Mouse (Mus musculus) liver, embryonic 14.5 days (tissue): ENCODE data around the gene Teddm2. TPM values are rescaled to one million over a fixed set of nuclear protein-coding genes. Genes with fewer than 3 reads are reported as not detected.

Experiments used
- ATAC-seq: fragments of 200-750 bp; cut with Nextera tagmentation; 2 replicates; pipeline ENCODE4 v1.8.0; 2017; ENCODE audit warnings: moderate number of reproducible peaks, mild to moderate bottlenecking, moderate library complexity; ENCODE audit not compliant: insufficient read depth
- DNase-seq, 3 experiments: peaks; one replicate each; pipeline ENCODE4 v3.0.0-alpha.2; 2012 to 2013; ENCODE audit warnings: low read depth in 3 of 3, low spot score in 3 of 3
- H3K27ac ChIP-seq: fragments of 300-500 bp; sonication (generic); 2 replicates; pipeline ENCODE4 v1.5.1; 2014; ENCODE audit warnings: moderate library complexity, mild to moderate bottlenecking, control low read depth, inconsistent platforms
- H3K27me3 ChIP-seq: fragments of 300-500 bp; sonication (generic); 2 replicates; pipeline ENCODE4 v1.6.1; 2014; ENCODE audit warnings: mild to moderate bottlenecking, low read length, moderate library complexity; ENCODE audit not compliant: control insufficient read depth, insufficient read depth
- H3K36me3 ChIP-seq: fragments of 300-500 bp; sonication (generic); replicated peaks from 2 replicates; pipeline ENCODE4 v1.6.1; 2014; ENCODE audit warnings: low read depth; ENCODE audit not compliant: control insufficient read depth, insufficient read depth
- H3K4me1 ChIP-seq, 2 experiments: fragments of 200-500 bp in 1 of 2; fragments of 300-500 bp in 1 of 2; sonication (generic) in 1 of 2; replicated peaks; 2 replicates each; pipeline ENCODE4 v1.6.1; 2012 to 2014; ENCODE audit warnings: antibody characterized with exemption in 1 of 2, inconsistent platforms in 1 of 2, low read length in 1 of 2; ENCODE audit not compliant: control insufficient read depth in 2 of 2, insufficient read depth in 2 of 2
- H3K4me2 ChIP-seq: fragments of 300-500 bp; sonication (generic); 2 replicates; pipeline ENCODE4 v1.6.1; 2014; ENCODE audit warnings: low read depth, mild to moderate bottlenecking, control low read depth, moderate library complexity
- H3K4me3 ChIP-seq, 2 experiments: fragments of 200-500 bp in 1 of 2; fragments of 300-500 bp in 1 of 2; sonication (generic) in 1 of 2; 2 replicates each; pipeline ENCODE4 v1.5.1; 2012 to 2014; ENCODE audit warnings: low read depth in 2 of 2, low read length in 2 of 2, mild to moderate bottlenecking in 2 of 2, control low read depth in 1 of 2, inconsistent platforms in 1 of 2, moderate library complexity in 1 of 2; ENCODE audit not compliant: insufficient read depth in 1 of 2
- H3K9ac ChIP-seq: fragments of 300-500 bp; sonication (generic); replicated peaks from 2 replicates; pipeline ENCODE4 v1.6.1; 2014; ENCODE audit warnings: mild to moderate bottlenecking, control low read depth, moderate library complexity
- H3K9me3 ChIP-seq: fragments of 300-500 bp; sonication (generic); 2 replicates; pipeline ENCODE4 v1.6.1; 2016; ENCODE audit warnings: low read length, mixed read lengths; ENCODE audit not compliant: control insufficient read depth
- CTCF ChIP-seq: IDR thresholded peaks from 2 replicates; pipeline ENCODE4 v1.5.1; 2016; ENCODE audit warnings: antibody characterized with exemption, low read depth, control low read depth
- EP300 ChIP-seq: IDR thresholded peaks from 2 replicates; pipeline ENCODE4 v1.6.1; 2016; ENCODE audit warnings: antibody characterized with exemption, low read depth
- WGBS: fragments of 180-500 bp; shearing (Covaris S2); extraction: QIAGEN DNeasy Blood & Tissue Kit; methylation state at CpG from one replicate; pipeline ENCODE4 v1.1.7; 2014; ENCODE audit not compliant: insufficient replicate concordance; 5-methylcytosine and 5-hydroxymethylcytosine counted together
- polyA plus RNA-seq, 2 experiments: library from polyadenylated mRNA; depleted of rRNA in 1 of 2; stranded (reverse) in 1 of 2; unstranded in 1 of 2; fragments of >200 nt; fragmentation: Nextera tagmentation in 1 of 2; extraction: Ambion mirVana in 1 of 2; gene quantifications; 2 replicates each; pipeline versions ENCODE4 v1.2.1 to v1.2.3; 2012 to 2014

Gene Teddm2
- polyA plus RNA-seq, 2 experiments, result 0.14 to 0.28 TPM

DNA sequence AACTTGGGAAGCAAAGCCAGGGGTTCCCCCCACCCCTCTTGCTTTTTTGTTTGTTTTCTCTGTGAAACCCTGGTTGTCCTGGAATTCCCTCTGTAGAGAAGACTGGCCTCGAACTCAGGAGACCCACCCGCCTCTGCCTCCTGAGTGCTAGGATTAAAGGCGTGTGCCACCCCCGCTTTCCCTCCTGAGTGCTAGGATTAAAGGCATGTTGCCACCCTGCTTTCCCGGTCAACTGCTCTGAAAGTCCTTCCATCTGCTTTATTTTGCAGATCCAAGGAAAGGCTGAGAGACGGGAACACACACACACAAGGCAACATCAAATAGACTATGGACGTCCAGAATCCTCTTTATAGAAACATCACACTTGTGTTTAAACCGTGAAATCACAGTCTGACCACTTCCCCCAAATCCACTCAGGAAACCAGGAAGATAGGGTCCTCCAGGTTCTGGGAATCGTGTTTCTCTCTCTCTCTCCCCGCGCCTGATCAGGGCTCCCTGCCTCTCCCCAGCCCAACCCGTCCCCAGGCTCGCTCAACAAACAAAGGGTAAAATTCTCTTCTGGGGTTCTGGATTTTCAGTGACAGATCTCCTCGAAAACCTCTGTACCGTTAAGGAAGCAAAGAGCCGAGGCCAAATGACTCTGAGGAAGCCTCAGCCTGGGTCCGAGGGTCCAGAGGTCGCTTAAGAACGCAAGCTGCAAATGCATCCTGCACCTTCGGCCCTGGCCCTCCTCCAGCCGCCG, 868 bp downstream of the Teddm2 start:
- Histone ChIP-seq H3K27me3 (no peaks in the 10 kb centered on the region), H3K4me3 (peak overlapping the region; percentile 75 to 77), H3K9me3 (no peaks in the 10 kb centered on the region), H3K4me2 (peak overlapping the region; percentile 83), H3K9ac (peak overlapping the region; percentile 67), H3K36me3 (peaks cover 18% of the 10 kb centered on the region), H3K4me1 (peaks cover 10 to 13% of the 10 kb centered on the region in 2 experiments), H3K27ac (peak overlapping the region; percentile 20)
- TF ChIP-seq EP300 (no peak), CTCF (no peak)
- DNase-seq (no peak), ATAC-seq (no peak)
- WGBS, result 21% methylated on average over 22 of the region's 22 CpGs

GRCm38 (mm10) chr1:153897196-153897595, 2.8 kb downstream of the Teddm2 start:
- Histone ChIP-seq H3K36me3 (no peaks in the 10 kb centered on the region), H3K4me2 (no peak overlapping the region), H3K9ac (no peak overlapping the region), H3K9me3 (no peaks in the 10 kb centered on the region), H3K27me3 (no peaks in the 10 kb centered on the region), H3K4me1 (peaks cover 10 to 13% of the 10 kb centered on the region in 2 experiments), H3K27ac (no peak overlapping the region), H3K4me3 (no peak overlapping the region)
- ATAC-seq (no peak), DNase-seq (no peak)
- 71% methylated on average over 8 of the region's 8 CpGs for WGBS
- TF ChIP-seq EP300 (no peak), CTCF (no peak)

GRCm38 (mm10) chr1:153894979-153895378, 5.0 kb downstream of the Teddm2 start:
- whole genome bisulfite sequencing, result 33% methylated on average over 5 of the region's 5 CpGs
- Histone ChIP-seq H3K4me3 (no peak overlapping the region), H3K36me3 (no peaks in the 10 kb centered on the region), H3K4me1 (peaks cover 6 to 10% of the 10 kb centered on the region in 2 experiments), H3K27me3 (no peaks in the 10 kb centered on the region), H3K27ac (no peak overlapping the region), H3K9me3 (no peaks in the 10 kb centered on the region), H3K4me2 (no peak overlapping the region), H3K9ac (no peak overlapping the region)
- TF ChIP-seq EP300, result peak; percentile 14; the same call in 1 of the 2 replicates
- TF ChIP-seq CTCF, result peak; percentile 85
- DNase-seq, result peak; percentile 57 to 65 (median 59)
- ATAC-seq, result no peak

DNA sequence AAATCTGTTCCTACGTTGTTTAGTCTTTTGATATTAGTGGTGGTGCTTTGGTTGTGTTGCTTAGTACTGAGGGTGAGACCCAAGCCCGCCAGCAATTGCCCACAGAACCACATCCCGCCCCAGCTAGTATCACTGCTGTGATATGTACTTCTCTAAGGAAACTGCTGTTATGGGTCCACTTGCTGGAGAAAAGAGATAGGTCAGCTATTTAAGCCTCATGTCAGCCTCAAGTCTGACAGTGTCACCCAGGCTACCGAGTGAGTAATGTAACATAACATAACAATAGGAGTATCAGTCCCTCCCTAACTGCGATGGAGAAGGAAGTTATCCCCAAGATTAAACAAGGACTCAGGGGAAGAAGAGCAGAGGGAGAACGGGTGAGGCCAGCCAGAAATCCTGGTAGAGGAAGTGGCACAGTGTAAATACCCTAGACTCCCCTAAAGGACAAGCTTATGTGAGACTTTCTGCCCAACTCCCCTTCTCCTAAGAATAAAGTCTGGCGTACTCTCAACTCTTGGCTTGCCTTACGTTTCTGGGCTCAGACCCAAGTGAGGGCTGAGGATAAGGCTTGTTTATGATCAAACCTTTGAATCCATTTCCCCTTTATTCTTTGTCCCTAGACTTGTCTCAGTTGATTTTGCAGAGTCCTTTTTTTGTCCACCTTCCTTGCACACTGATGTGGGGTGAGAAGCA, 5.7 kb downstream of the Teddm2 start:
- no peak for TF ChIP-seq CTCF
- no peak for TF ChIP-seq EP300
- Histone ChIP-seq H3K4me3 (no peak overlapping the region), H3K4me2 (no peak overlapping the region), H3K27me3 (no peaks in the 10 kb centered on the region), H3K9me3 (no peaks in the 10 kb centered on the region), H3K9ac (no peak overlapping the region), H3K27ac (no peak overlapping the region), H3K36me3 (no peaks in the 10 kb centered on the region), H3K4me1 (peaks cover 6 to 10% of the 10 kb centered on the region in 2 experiments)
- DNase-seq, result no peak
- WGBS, result 35% methylated on average over 8 of the region's 8 CpGs
- no peak for ATAC-seq

- WGBS, result 40% methylated on average over 2 of the region's 2 CpGs
- ATAC-seq, result no peak
- H3K27ac ChIP-seq, result no peak overlapping the region
- H3K27me3 ChIP-seq, result no peaks in the 10 kb centered on the region
- peaks cover under 1 to 5% of the 10 kb centered on the region in 2 experiments for H3K4me1 ChIP-seq
- no peak overlapping the region for H3K9ac ChIP-seq
- TF ChIP-seq EP300, result no peak
- no peak for TF ChIP-seq CTCF
- DNase-seq, result no peak
- H3K9me3 ChIP-seq, result no peaks in the 10 kb centered on the region
- no peak overlapping the region for H3K4me3 ChIP-seq
- no peak overlapping the region for H3K4me2 ChIP-seq
- H3K36me3 ChIP-seq, result no peaks in the 10 kb centered on the region
These were observed 6.3 kb downstream of the Teddm2 start for GRCm38 (mm10) chr1:153893746-153894145.
